Mouse (Mus musculus): ENCODE measurements around the gene Tmem102.

- TF ChIP-seq POLR2A (IDR thresholded peaks at IDR 0.05; ENCODE audit: insufficient read depth, low read length) (no peak), CTCF (IDR thresholded peaks at IDR 0.05; ENCODE audit: low read depth, low read length) (no peak)
Measured at GRCm38 (mm10) chr11:69849128-69849527, 43.7 kb upstream of the Tmem102 start.
